Mouse (Mus musculus): Measurements from ENCODE around the gene Gm8765.
"Not testable (repeated sequence)": the region's sequence is repeated elsewhere in the genome, so short reads cannot be mapped to it uniquely, and the experiment has no call there.

DNA sequence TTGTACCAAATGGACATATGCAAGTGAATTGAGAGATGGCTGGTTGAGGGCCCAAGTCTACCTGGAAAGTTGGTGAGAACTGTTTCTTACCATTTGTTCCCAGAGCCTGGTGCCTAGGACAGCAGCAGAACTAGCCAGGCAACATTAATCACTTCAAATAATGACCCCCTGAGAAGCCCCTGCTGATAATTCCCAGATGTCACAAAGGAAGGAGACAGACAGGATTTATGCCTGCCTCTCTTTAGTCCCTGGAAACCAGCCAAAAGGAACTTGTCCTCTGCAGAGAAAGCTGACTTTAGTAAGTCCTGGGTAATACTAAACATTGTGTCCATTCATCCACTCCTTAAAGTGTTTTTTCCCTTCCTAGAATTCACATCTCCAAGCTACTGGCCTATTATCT is 54.8 kb downstream of the Gm8765 start:
- TF ChIP-seq CTCF (IDR thresholded peaks at IDR 0.05); POLR2A (IDR thresholded peaks at IDR 0.05; ENCODE audit: insufficient read depth, low read depth, low read length); EP300 (IDR thresholded peaks at IDR 0.05; ENCODE audit: insufficient read depth, low read depth, low read length): not testable (repeated sequence)

Data from heart, adult 2 months (tissue).